Mouse (Mus musculus) left cerebral cortex, postnatal 36 days (tissue): ENCODE measurements at regions not wholly inside any gene's neighbourhood (a gene's known extent, or its start where the extent isn't known, plus 50 kb on each side); places are given as distances from the start of the nearest gene placed in this dataset.

Experiments used
- DNase-seq, 2 experiments: peaks; one replicate each; pipeline ENCODE4 v3.0.0; 2021 to 2022; ENCODE audit warnings: low spot score in 2 of 2, mixed read lengths in 1 of 2
- intact Hi-C: fragments of 180-260 bp; cut with DNase I; formaldehyde crosslinking; loops from one replicate; pipeline ENCODE4 v1.15.1; 2025

- DNase-seq, result no peak
- intact Hi-C loops, result no loop called here
Observed at GRCm38 (mm10) chr4:95152431-95153115, 100.6 kb upstream of the Jun start.

GRCm38 (mm10) chr4:95153737-95154287 is 101.8 kb upstream of the Jun start:
- intact Hi-C loops, result no loop called here
- no peak for DNase-seq

GRCm38 (mm10) chr4:95154377-95154776 is 102.4 kb upstream of the Jun start:
- intact Hi-C loops, result no loop called here
- DNase-seq, result no peak

GRCm38 (mm10) chr4:95155178-95155577 is 103.2 kb upstream of the Jun start:
- intact Hi-C loops, result no loop called here

GRCm38 (mm10) chr4:95155796-95156195 is 103.8 kb upstream of the Jun start:
- DNase-seq, result no peak
- intact Hi-C loops, result no loop called here

More at GRCm38 (mm10) chr4:95155178-95155577, 103.2 kb upstream of the Jun start:
- DNase-seq, result no peak

GRCm38 (mm10) chr4:95156451-95157271 is 104.6 kb upstream of the Jun start:
- DNase-seq, result no peak
- intact Hi-C loops, result no loop called here

GRCm38 (mm10) chr4:95157653-95158430 is 105.8 kb upstream of the Jun start:
- DNase-seq, result no peak
- intact Hi-C loops, result no loop called here

- no peak for DNase-seq
- intact Hi-C loops, result no loop called here
Observed at GRCm38 (mm10) chr4:95158632-95159424, 106.8 kb upstream of the Jun start.

GRCm38 (mm10) chr4:95159821-95160220 is 107.8 kb upstream of the Jun start:
- DNase-seq, result no peak
- intact Hi-C loops, result loop anchor here (10.0 kb wide), 1 partner anchor 715 kb away; no protein-coding TSS in a partner anchor

- DNase-seq, result no peak
- intact Hi-C loops, result loop anchor here (10.0 kb wide), 1 partner anchor 714 kb away; no protein-coding TSS in a partner anchor
Observed at GRCm38 (mm10) chr4:95160465-95160864, 108.4 kb upstream of the Jun start.

- intact Hi-C loops, result loop anchor here (10.0 kb wide), 1 partner anchor 714 kb away; no protein-coding TSS in a partner anchor
- DNase-seq, result peak; percentile 84 to 86
Observed at GRCm38 (mm10) chr4:95160912-95161669, 109.1 kb upstream of the Jun start.

GRCm38 (mm10) chr4:95161670-95162020 is 109.6 kb upstream of the Jun start:
- no peak for DNase-seq
- intact Hi-C loops, result loop anchor here (2.0 to 10.0 kb wide), 2 partner anchors 109 to 713 kb away; partner anchors contain the start of gene Jun

GRCm38 (mm10) chr4:95162386-95163090 is 110.5 kb upstream of the Jun start:
- intact Hi-C loops, result loop anchor here (2.0 to 10.0 kb wide), 2 partner anchors 110 to 712 kb away; partner anchors contain the start of gene Jun

GRCm38 (mm10) chr4:95163403-95163802 is 111.4 kb upstream of the Jun start:
- intact Hi-C loops, result loop anchor here (2.0 to 10.0 kb wide), 2 partner anchors 111 to 711 kb away; partner anchors contain the start of gene Jun

More at GRCm38 (mm10) chr4:95162386-95163090, 110.5 kb upstream of the Jun start:
- no peak for DNase-seq

GRCm38 (mm10) chr4:95166503-95166902 is 114.5 kb upstream of the Jun start:
- DNase-seq, result no peak
- intact Hi-C loops, result loop anchor here (10.0 kb wide), 1 partner anchor 708 kb away; no protein-coding TSS in a partner anchor

More at GRCm38 (mm10) chr4:95163403-95163802, 111.4 kb upstream of the Jun start:
- no peak for DNase-seq

- no peak for DNase-seq
- intact Hi-C loops, result loop anchor here (10.0 kb wide), 1 partner anchor 708 kb away; no protein-coding TSS in a partner anchor
Observed at GRCm38 (mm10) chr4:95167216-95167615, 115.2 kb upstream of the Jun start.

- intact Hi-C loops, result loop anchor here (10.0 kb wide), 1 partner anchor 705 kb away; no protein-coding TSS in a partner anchor
- no peak for DNase-seq
Observed at GRCm38 (mm10) chr4:95169702-95170101, 117.7 kb upstream of the Jun start.
